Mouse (Mus musculus) lung, postnatal 25 days (tissue): ENCODE measurements around the gene Ss18l2.

ENCODE experiments used
- DNase-seq: peaks from one replicate; pipeline ENCODE4 v3.0.0; 2022; ENCODE audit warnings: low spot score

Ss18l2 gene

DNA sequence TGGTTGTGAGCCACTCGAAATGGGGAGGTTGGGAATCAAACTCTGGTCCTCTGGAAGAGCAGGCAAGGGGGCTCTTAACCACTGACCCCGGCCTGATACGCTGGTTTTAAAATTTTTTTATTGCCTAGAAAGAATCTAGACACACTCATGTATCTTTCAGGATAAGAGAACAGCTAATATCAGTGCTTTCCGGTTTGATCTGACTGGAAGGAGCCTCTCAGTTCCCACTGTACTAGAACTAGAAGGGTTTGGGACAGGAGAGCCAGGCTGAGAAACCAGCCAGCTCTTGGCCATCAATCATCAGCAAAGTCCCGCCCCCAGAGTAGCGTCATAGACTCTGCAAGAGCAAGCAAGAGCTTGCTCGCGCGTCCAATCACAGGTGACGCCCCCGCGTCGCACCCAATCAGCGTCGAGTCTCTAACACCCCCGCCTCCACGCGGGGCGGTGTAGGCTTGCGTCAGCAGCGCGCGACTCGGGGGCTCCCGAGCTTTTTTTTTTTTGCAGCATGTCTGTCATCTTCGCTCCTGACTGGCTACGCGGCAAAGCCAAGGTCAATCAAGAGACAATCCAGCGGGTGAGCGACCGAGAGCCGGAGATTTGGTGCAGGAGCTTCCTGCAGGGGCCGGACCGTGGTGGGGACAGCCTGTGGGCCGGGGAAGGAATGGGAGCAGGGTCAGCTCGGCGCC, at the start of gene Ss18l2:
Ss18l2 (plus strand) TSS at position 432 of the 686 bp plus-strand sequence.
- DNase-seq: peak; percentile 99

DNA sequence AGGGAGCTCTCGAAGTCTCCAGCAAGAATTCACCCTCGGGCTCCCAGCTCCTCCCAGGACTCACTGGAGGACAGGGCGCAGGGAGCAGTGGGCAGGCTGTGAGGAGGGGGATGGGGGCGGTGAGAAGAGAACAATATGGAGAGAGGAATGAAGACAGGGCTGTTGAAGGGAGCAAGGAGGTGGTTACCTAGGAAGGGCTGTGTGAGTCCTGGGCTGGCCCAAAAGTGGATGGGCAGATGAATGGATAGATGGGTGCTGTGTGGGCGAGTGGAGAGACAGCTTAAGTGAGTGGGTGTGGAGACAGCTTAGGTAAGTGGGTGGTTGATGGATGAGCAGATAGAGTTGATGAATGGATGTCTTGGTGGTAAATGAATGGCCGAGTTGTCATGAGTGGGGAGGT, 46.7 kb upstream of the Ss18l2 start:
- DNase-seq: no peak

DNA sequence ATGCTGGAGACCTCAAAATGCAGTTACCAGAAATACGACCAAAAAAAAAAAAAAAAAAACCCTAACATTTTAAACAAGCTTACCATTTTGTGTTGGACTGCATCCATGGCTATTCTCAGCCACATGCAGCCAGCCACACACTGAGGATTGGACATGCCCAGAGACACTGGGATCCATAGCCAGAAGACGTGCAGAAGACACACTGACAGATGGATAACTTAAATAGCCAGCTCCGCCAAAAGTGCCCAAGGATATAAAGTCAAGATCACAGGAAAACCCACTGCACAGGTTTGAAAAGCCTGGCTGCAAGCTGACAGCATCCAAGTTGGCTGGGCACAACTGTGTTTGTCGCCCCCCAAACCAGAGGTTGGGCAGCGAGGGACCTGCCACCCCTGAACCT, 46.0 kb upstream of the Ss18l2 start:
- DNase-seq: no peak

- no peak for DNase-seq
These were observed 43.0 kb upstream of the Ss18l2 start for GRCm38 (mm10) chr9:121666957-121667630.

DNA sequence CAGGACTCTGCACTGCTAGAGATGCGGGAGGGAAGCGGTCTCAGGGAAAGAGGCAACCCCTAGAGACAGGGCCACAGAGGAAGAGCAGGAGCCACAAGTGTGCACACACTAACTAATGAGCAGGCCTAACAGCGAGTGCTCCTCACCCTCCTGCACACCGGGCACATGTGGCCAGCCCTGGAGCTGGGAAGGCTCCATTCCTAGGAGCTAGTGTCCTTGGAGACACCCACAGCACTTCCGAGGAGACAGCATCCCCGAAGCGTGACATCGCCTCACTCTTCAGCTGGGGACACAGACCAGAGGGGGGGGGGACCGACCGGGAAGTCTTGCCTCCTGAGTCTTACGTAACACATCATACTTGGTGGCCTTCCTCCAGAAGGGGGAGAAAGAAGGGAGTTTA, 42.3 kb upstream of the Ss18l2 start:
- DNase-seq: no peak

- peak; percentile 72 for DNase-seq
These were observed 40.8 kb upstream of the Ss18l2 start for GRCm38 (mm10) chr9:121669348-121669791.

GRCm38 (mm10) chr9:121671300-121671699, 38.8 kb upstream of the Ss18l2 start:
- DNase-seq: peak; percentile 80

GRCm38 (mm10) chr9:121672311-121672710, 37.8 kb upstream of the Ss18l2 start:
- DNase-seq: peak; percentile 74

DNA sequence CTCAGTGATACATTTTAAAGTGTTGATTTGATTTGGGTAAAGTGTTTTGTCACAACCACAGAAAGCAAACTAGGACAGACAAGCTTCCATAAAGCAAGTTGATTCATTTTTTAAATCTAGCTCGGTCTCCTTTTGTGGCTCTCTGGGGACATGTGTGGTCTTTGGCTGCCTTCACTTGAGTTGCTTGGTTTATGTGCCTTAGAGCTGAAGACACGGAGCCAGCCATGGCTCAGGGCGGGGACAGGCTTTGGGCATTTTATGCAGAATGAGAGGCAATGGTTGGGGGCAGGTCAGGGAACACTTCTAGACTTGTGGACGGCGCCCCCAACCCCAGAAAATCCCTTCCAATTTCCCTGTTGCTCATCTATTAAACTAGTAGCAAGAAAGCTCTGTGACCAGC, 36.4 kb upstream of the Ss18l2 start:
- DNase-seq: no peak

DNA sequence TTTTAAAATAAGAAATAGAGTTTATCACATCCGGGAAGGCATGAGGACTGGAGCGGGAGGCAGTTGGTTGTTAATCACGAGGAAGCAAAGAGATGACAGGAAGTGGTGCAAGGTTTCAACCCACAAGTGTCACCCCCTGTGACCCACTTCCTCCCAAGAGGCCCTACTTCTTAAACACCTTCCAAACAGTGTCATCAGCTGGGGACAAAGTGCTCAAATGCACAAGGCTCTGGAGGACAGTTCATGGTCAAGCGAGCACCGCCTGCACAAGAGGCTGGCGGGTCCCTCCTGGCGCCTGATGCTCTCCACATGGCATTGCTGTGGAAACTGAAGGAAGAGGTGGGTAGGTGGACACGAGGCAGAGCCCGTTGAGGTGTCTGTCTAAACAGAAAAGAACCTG, 35.1 kb upstream of the Ss18l2 start:
- DNase-seq: peak; percentile 60

- DNase-seq: no peak
These were observed 34.6 kb upstream of the Ss18l2 start for GRCm38 (mm10) chr9:121675556-121675955.

GRCm38 (mm10) chr9:121677069-121677468, 33.1 kb upstream of the Ss18l2 start:
- no peak for DNase-seq

GRCm38 (mm10) chr9:121677476-121677875, 32.7 kb upstream of the Ss18l2 start:
- peak; percentile 91 for DNase-seq

DNA sequence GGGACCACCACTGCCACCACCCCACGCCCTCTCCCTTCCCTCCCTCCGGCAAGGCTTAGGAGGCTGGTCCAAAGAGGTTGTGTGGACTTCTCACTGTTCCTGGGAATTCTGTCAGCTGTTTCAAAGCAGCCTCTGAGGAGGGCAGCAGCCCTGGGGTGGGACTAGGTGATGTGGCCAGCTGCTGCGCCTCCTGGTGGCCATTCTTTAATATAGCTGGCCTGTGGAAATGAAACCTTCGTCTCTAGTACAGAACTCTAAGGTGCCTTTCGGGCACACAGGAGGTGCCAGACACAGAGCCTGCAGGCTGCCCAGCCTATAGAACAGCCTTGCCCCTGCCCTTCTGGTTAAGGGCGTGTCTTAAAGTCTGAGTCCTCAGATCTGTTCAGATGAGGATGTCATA, 30.6 kb upstream of the Ss18l2 start:
- peak; percentile 74 for DNase-seq

DNA sequence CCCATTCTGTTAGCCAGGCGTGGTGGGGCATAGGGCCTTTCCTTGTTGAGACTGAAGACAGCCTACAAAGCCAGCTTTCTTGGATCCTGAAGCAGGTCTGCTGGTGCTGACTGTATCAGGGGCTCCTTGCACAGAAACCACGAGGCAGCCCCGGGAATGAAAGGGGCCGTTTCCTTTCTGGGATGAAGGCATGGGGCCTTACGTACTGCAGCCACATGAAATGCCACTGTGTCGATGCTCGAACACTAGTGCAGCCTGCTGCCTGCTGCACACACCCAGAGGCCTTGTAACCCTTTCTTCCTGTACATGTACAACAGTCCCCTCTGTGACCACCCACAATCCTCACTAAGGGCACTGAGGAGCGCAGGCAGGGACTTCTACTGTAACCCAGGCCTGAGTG, 28.9 kb upstream of the Ss18l2 start:
- DNase-seq: no peak

- DNase-seq: no peak
These were observed 28.0 kb upstream of the Ss18l2 start for GRCm38 (mm10) chr9:121682037-121682680.

GRCm38 (mm10) chr9:121684702-121685101, 25.4 kb upstream of the Ss18l2 start:
- DNase-seq: no peak

- DNase-seq: no peak
These were observed 19.9 kb upstream of the Ss18l2 start for GRCm38 (mm10) chr9:121690200-121690651.

DNA sequence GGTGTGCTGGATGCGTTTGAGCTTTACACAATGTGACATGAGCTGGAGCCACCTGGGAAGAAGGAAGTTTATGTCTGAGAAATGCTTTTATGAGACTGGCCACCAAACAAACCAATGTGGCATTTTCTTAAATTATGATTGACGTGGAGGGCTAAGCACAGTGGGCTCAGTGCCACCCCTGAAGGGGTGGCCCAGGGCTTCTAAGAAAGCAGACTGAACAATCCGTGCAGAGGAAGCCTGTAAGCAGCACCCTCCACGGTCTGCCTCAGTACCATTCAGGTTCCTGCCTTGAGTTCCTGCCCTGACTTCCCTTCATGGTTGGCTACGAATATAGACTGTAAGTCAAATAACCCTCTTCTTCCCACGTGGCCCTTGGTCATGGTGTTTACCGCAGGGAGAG, 19.4 kb upstream of the Ss18l2 start:
- no peak for DNase-seq

GRCm38 (mm10) chr9:121694736-121695135, 15.4 kb upstream of the Ss18l2 start:
- no peak for DNase-seq

DNA sequence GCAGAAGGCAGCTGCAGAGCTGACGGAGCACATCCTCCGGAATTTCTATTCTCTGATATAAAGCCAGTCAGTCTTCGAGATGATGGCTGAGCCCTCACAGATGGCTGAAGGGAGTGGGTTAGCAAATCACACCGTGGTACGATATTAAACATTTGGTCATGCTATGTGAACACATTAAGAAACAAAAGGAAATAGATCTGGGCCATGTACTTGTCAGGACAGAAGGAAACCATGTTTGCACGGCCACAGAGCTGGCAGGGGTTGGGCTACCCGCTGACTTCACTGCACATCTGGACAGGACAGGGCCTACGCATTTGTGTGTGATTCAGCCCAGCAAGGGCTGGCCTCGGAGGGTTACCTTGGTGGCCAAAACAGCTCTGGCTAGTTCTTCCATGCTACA, 13.5 kb upstream of the Ss18l2 start:
- no peak for DNase-seq

DNA sequence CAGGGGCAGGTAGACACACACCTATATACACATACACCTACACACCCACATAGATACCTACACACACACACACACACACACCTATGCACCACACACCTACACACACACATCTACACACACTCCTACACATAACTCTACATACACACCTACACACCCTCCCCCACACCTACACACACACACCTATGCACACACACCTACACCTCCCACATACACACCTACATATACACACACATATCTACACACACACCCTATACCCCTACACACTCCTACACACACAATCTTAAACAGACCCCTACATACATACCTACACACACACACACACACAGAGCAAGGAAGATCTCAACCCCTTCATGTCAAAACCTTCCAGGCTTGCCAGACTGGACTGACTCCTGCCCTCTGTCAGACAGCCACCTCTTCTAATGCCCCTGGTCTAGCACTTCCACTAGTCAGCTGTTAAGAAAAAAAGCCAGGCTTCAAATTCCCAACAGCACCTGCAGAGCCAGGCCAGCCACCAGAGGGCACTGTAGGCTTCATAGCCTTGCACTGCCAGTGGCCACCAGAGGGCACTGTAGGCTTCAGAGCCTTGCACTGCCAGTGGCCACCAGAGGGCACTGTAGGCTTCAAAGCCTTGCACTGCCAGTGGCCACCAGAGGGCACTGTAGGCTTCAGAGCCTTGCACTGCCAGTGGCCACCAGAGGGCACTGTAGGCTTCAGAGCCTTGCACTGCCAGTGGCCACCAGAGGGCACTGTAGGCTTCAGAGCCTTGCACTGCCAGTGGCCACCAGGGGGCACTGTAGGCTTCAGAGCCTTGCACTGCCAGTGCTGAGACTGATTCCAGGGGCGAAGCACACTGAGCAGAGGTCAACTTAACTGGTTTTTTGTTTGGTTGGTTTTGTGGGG, 12.7 kb upstream of the Ss18l2 start:
- peak; percentile 63 for DNase-seq
